Mouse (Mus musculus): ENCODE measurements around the gene Ndufaf8. TPM values are rescaled to one million over a fixed set of nuclear protein-coding genes. Genes with fewer than 3 reads are reported as not detected.

Gene Ndufaf8
- polyA plus RNA-seq (2017; shearing (Covaris generic)), result 60.2 TPM

DNA sequence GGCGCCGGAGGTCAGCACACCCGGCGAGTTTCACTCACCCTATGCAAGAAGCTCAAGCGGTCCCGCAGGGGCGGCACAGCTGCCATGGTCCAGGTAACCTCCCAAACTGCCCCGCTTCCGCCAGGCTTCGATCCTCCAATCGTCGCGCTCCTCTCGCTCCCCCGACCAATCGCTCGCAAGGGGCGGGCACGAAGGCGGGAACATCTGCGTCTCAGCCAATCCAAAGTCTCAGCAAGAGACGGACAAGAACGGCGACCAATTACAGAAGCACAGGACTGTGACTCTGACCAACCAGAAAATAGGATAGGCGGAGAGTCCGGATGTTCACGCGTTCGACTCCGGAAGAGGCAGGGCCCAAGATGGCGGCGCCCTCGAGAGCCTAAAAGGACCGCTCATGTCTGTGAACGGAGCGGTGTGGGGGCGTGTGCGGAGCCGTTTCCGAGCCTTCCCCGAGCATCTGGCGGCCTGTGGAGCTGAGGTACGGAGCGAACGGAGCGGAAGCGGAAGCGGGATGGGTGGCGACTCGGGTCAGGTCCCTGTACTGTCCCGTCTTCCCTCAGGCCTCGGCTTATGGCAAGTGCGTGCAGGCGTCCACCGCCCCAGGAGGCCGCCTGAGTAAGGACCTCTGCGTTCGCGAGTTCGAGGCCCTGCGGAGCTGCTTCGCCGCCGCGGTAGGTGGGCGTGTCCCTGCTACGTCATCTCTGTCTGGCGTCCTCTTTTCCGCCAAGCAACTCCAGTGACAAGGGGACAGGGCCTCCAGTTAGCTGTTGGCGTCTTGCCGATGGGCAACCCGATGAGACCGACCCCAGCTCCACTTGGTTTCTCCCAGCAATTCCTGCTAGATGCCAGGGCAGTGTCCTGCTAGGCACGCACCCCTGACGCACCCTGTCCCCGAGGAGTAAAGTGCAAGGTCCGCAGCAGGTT is at the start of gene Ndufaf8, which contains the start of gene Tepsin:
TSS of gene Ndufaf8 (plus strand) at position 341 of the 924 bp plus-strand sequence.
TSS of gene Tepsin (minus strand) at position 144 of the 924 bp plus-strand sequence.

DNA sequence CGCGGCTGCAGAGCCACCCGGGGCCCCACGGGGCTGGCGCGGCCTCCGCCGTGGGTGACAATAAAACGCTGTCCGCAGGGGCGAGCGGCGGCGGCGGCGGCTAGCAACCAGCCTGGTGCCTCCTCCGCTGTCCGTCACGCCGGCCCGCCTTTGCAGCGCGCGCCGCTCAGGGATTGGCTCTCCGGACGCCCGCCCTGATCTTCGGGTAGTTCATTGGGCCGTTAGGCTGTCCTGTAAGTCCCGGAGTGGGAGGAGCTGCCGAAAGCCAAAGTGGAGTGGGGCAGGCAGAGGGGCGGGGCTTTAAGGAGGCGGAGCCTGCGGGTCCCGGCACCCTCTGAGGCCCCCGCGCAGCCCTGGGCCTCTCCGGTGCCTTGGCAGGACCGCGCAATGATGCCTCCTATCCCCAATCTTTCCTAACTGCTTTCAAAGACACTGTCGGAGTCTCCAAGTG is 12.0 kb upstream of the Ndufaf8 start, which contains the start of gene Cep131:
TSS of gene Cep131 (minus strand) at position 126 of the 451 bp plus-strand sequence.

Other genes starting within 250 kb of the Ndufaf8 start
- 25.5 TPM for gene Chmp6, start 185.5 kb upstream of the Ndufaf8 start, polyA plus RNA-seq (2017; shearing (Covaris generic))
- gene Baiap2, start 156.2 kb upstream of the Ndufaf8 start, polyA plus RNA-seq (2017; shearing (Covaris generic)), result 24.5 TPM
- gene Aatk, start 51.8 kb upstream of the Ndufaf8 start, polyA plus RNA-seq (2017; shearing (Covaris generic)), result 0.10 TPM
- gene Cep131, start 12.1 kb upstream of the Ndufaf8 start, polyA plus RNA-seq (2017; shearing (Covaris generic)), result 4.9 TPM
- gene Tepsin, start 197 bp upstream of the Ndufaf8 start, polyA plus RNA-seq (2017; shearing (Covaris generic)), result 17.0 TPM
- 118 TPM for gene Slc38a10, start 52.4 kb downstream of the Ndufaf8 start, polyA plus RNA-seq (2017; shearing (Covaris generic))
- gene Bahcc1, start 134.0 kb downstream of the Ndufaf8 start, polyA plus RNA-seq (2017; shearing (Covaris generic)), result 0.19 TPM
- 2,667 TPM for gene Actg1, start 249.6 kb downstream of the Ndufaf8 start, polyA plus RNA-seq (2017; shearing (Covaris generic))

Data from effector memory CD4-positive, alpha-beta T cell, adult 5 months (primary cell).